Mouse (Mus musculus) ES-E14 (cell line): Measurements from ENCODE around the gene Cacna2d2.

Experiments
- CHD2 ChIP-seq: IDR thresholded peaks from 2 replicates; pipeline ENCODE4 v1.6.1; 2014; ENCODE audit warnings: mild to moderate bottlenecking, low read depth, low read length, inconsistent platforms
- MAFK ChIP-seq: IDR thresholded peaks from 2 replicates; pipeline ENCODE4 v1.6.1; 2014; ENCODE audit warnings: mild to moderate bottlenecking, low read depth, low read length, inconsistent platforms; ENCODE audit not compliant: insufficient read depth
- ZC3H11A ChIP-seq: IDR thresholded peaks from 2 replicates; pipeline ENCODE4 v1.6.1; 2012; ENCODE audit warnings: low read depth, mild to moderate bottlenecking, inconsistent platforms, low read length, borderline replicate concordance
- ZNF384 ChIP-seq: IDR thresholded peaks from 2 replicates; pipeline ENCODE4 v1.6.1; 2012; ENCODE audit warnings: low read depth, low read length, inconsistent platforms

DNA sequence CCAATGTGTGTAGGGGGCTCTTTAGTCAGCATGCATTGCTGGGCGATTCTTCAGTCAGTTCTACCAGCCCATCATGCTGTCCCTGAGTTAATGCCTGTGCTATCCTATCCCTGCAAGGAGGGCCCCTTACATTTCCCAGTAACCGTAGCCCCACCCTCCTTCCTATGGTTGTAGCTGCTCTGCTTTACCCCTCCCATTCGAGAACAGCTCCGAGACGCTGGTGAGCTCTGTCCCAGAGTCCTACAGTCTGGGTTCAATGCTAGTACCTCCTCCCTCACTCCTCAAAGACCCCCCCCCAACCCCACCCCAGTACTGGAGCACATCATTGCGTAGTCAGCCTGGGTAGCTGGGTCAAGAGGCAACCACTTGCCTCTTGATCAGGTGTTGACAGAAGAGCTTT, 35.4 kb downstream of the Cacna2d2 start:
- no peak for TF ChIP-seq MAFK
- TF ChIP-seq CHD2, result no peak
- TF ChIP-seq ZC3H11A, result no peak
- TF ChIP-seq ZNF384, result no peak
